Mouse (Mus musculus) intestine, postnatal 0 days (tissue): ENCODE results near the gene Nup62. TPM values are rescaled to one million over a fixed set of nuclear protein-coding genes. Genes with fewer than 3 reads are reported as not detected.

ENCODE experiments used
- ATAC-seq: fragments of 200-750 bp; cut with Nextera tagmentation; 2 replicates; pipeline ENCODE4 v1.8.0; 2017; ENCODE audit warnings: mild to moderate bottlenecking, moderate TSS enrichment, moderate library complexity
- H3K27ac ChIP-seq: fragments of 300-500 bp; sonication (generic); 2 replicates; pipeline ENCODE4 v1.5.1; 2014; ENCODE audit warnings: mild to moderate bottlenecking, low read depth, low read length, moderate library complexity
- H3K27me3 ChIP-seq: fragments of 300-500 bp; sonication (generic); replicated peaks from 2 replicates; pipeline ENCODE4 v1.6.1; 2014; ENCODE audit warnings: low read length, mixed read lengths; ENCODE audit not compliant: control insufficient read depth, insufficient read depth
- H3K36me3 ChIP-seq: fragments of 300-500 bp; sonication (generic); 2 replicates; pipeline ENCODE4 v1.6.1; 2014; ENCODE audit warnings: mild to moderate bottlenecking, moderate library complexity; ENCODE audit not compliant: control insufficient read depth, insufficient read depth
- H3K4me1 ChIP-seq: fragments of 300-500 bp; sonication (generic); replicated peaks from 2 replicates; pipeline ENCODE4 v1.6.1; 2014; ENCODE audit warnings: antibody characterized with exemption, low read length, mixed read lengths; ENCODE audit not compliant: control insufficient read depth, insufficient read depth
- H3K4me2 ChIP-seq: fragments of 300-500 bp; sonication (generic); replicated peaks from 2 replicates; pipeline ENCODE4 v1.6.1; 2014; ENCODE audit warnings: low read depth, mild to moderate bottlenecking, moderate library complexity
- H3K4me3 ChIP-seq: fragments of 300-500 bp; sonication (generic); 2 replicates; pipeline ENCODE4 v1.5.1; 2014; ENCODE audit warnings: low read depth, low read length
- H3K9ac ChIP-seq: fragments of 300-500 bp; sonication (generic); 2 replicates; pipeline ENCODE4 v1.6.1; 2014; ENCODE audit warnings: mild to moderate bottlenecking, low read depth, low read length
- H3K9me3 ChIP-seq: fragments of 300-500 bp; sonication (generic); 2 replicates; pipeline ENCODE4 v1.6.1; 2016; ENCODE audit warnings: mixed run types; ENCODE audit not compliant: control insufficient read depth
- CTCF ChIP-seq: sonication (generic); IDR thresholded peaks from 2 replicates; pipeline ENCODE4 v1.5.1; 2016; ENCODE audit warnings: low read depth, mild to moderate bottlenecking, control low read depth, antibody characterized with exemption, moderate library complexity
- WGBS: fragments of 180-500 bp; shearing (Covaris S2); extraction: QIAGEN DNeasy Blood & Tissue Kit; methylation state at CpG from one replicate; pipeline ENCODE4 v1.1.7; 2014; 5-methylcytosine and 5-hydroxymethylcytosine counted together
- polyA plus RNA-seq: library from polyadenylated mRNA; unstranded; fragments of >200 nt; fragmentation: Nextera tagmentation; extraction: Ambion mirVana; gene quantifications from 2 replicates; pipeline ENCODE4 v1.2.1, GENCODE M21; 2015

Nup62 gene
- polyA plus RNA-seq, 1 experiment from 2014 or later: 28.1 TPM

- TF ChIP-seq CTCF: no peak
- H3K4me1 ChIP-seq: peaks cover 27% of the 10 kb centered on the region
Observed at GRCm38 (mm10) chr7:44863982-44864494, 48.1 kb downstream of the Nup62 start.

GRCm38 (mm10) chr7:44864595-44865542 is 49.0 kb downstream of the Nup62 start:
- ATAC-seq: no peak
- Histone ChIP-seq H3K4me3 (no peak overlapping the region), H3K27me3 (no peaks in the 10 kb centered on the region), H3K4me2 (no peak overlapping the region), H3K9me3 (no peaks in the 10 kb centered on the region), H3K36me3 (peaks cover 42% of the 10 kb centered on the region), H3K27ac (0 out of 2 replicates have a peak overlapping the region, but pooled peaks have one; percentile 21), H3K9ac (no peak overlapping the region), H3K4me1 (peaks cover 27% of the 10 kb centered on the region)
- WGBS: 78% methylated on average over 24 of the region's 24 CpGs
- TF ChIP-seq CTCF: no peak

More at GRCm38 (mm10) chr7:44863982-44864494, 48.1 kb downstream of the Nup62 start:
- Histone ChIP-seq H3K27me3 (no peaks in the 10 kb centered on the region), H3K27ac (peak overlapping the region; percentile 21; the same call in 1 of the 2 replicates), H3K4me2 (no peak overlapping the region), H3K9ac (no peak overlapping the region), H3K9me3 (no peaks in the 10 kb centered on the region), H3K36me3 (peaks cover 47% of the 10 kb centered on the region), H3K4me3 (no peak overlapping the region)
- no peak for ATAC-seq
- 82% methylated on average over 11 of the region's 11 CpGs for WGBS

DNA sequence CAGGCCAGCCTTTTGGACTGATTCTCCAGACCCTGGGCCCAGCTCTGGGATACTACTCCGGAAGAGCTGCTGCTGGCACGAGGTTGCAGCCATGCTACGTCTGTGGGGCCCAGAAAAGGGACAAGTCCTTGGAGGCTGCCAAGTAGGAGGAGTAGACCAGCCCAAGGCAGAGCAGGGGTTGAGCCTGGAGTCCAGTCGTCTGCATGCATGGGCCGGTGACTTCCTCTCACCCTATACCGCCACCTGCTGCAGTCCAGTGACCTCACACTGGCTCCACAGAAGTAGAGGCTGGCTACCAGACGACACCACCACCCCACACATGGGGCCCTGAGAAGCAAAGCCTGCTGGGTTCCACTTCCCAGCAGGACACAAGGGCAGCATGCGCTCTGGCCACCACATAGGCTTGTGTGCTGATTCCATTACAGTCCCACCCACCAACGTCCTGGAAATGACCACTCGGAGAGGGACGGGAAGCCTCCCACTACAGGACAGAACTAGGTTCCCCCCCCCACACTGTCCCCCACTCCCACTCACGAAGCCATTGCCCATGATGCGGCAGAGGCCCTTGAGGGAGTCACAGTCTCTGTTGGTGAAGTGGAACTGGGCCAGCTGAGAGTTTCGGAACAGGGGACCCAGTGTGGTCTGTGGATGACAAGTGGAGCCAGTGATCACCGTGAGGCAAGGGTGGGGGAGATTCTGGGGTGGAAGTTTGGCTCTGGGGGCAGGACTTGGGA is 50.6 kb downstream of the Nup62 start:
- peak overlapping the region; percentile 37 for H3K27ac ChIP-seq
- peak; percentile 64 for TF ChIP-seq CTCF
- peak overlapping the region; percentile 45 for H3K9ac ChIP-seq
- no peaks in the 10 kb centered on the region for H3K9me3 ChIP-seq
- peak overlapping the region; percentile 1; the same call in 1 of the 2 replicates for H3K4me3 ChIP-seq
- peak overlapping the region; percentile 79 for H3K4me2 ChIP-seq
- 29% methylated on average over 15 of the region's 15 CpGs for WGBS
- ATAC-seq: peak; percentile 29
- H3K4me1 ChIP-seq: peaks cover 27% of the 10 kb centered on the region
- H3K27me3 ChIP-seq: no peaks in the 10 kb centered on the region
- peaks cover 38% of the 10 kb centered on the region for H3K36me3 ChIP-seq

GRCm38 (mm10) chr7:44867010-44867702 is 51.3 kb downstream of the Nup62 start:
- Histone ChIP-seq H3K4me1 (peaks cover 27% of the 10 kb centered on the region), H3K4me3 (peak overlapping the region; percentile 86; the same call in 1 of the 2 replicates), H3K27me3 (no peaks in the 10 kb centered on the region), H3K4me2 (peak overlapping the region; percentile 79), H3K36me3 (peaks cover 31% of the 10 kb centered on the region), H3K9ac (no peak overlapping the region), H3K27ac (0 out of 2 replicates have a peak overlapping the region, but pooled peaks have one; percentile 37), H3K9me3 (no peaks in the 10 kb centered on the region)
- TF ChIP-seq CTCF: no peak
- WGBS: 58% methylated on average over 18 of the region's 19 CpGs
- ATAC-seq: no peak

DNA sequence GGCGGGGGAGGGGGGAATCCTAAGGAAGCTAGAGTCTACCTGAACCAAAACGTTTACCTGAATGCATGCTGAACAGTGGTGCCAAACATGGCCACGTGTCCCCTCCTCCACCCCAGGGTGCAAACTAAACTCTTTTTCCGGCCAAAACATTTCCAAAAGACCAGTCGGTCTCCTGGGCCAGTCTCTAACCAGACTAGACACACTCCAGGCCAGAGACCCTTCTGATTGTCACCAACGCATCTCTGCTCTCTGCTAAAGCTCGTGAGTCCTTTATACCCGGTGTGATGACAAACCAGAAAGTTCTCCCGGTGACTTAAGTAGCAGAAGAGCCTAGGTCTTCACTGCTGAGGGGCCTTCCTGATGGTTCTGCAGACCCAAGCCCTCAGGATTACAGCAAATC is 51.9 kb downstream of the Nup62 start:
- Histone ChIP-seq H3K4me1 (peaks cover 27% of the 10 kb centered on the region), H3K4me3 (peak overlapping the region; percentile 86), H3K27me3 (no peaks in the 10 kb centered on the region), H3K9ac (no peak overlapping the region), H3K36me3 (peaks cover 25% of the 10 kb centered on the region), H3K27ac (no peak overlapping the region), H3K9me3 (no peaks in the 10 kb centered on the region), H3K4me2 (peak overlapping the region; percentile 79)
- ATAC-seq: no peak
- WGBS: 41% methylated on average over 9 of the region's 9 CpGs
- no peak for TF ChIP-seq CTCF
